Mouse (Mus musculus): ENCODE results near the gene Osbpl6. TPM values are rescaled to one million over a fixed set of nuclear protein-coding genes. Genes with fewer than 3 reads are reported as not detected.

Gene Osbpl6
- polyA plus RNA-seq, 1 experiment from 2014 or later: 17.8 TPM

DNA sequence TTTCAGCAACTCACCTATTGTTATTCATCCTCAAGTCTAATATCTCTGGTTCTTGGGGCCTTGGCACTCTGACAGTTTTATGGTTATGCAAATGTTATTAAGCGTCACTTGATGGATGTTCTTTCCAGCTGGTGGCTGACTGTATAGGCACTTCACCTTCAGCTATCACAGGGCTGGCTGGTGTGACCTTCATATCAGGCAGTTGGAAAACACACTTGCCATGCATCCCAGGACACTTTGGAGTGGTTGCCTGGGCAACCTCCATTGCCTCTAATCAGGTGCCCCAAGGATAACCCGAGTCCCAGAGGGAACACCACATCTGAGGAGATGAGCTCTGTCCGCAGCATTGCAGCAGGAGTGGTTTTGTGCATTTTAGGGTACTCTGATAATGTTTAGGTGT lies 35.8 kb downstream of the Osbpl6 start:
- Histone ChIP-seq H3K9ac (replicated peaks; ENCODE audit: low read length) (no peak overlapping the region), H3K9me3 (ENCODE audit: low read length) (no peaks in the 10 kb centered on the region), H3K27me3 (ENCODE audit: insufficient read depth, low read length) (no peaks in the 10 kb centered on the region), H3K4me1 (ENCODE audit: insufficient read depth, low read length) (no peaks in the 10 kb centered on the region; the same call in 1 of the 2 replicates), H3K27ac (ENCODE audit: low read length) (no peak overlapping the region), H3K36me3 (ENCODE audit: insufficient read depth, low read length) (no peaks in the 10 kb centered on the region), H3K4me3 (ENCODE audit: low read length) (no peak overlapping the region), H3K4me2 (replicated peaks; ENCODE audit: low read depth, low read length) (no peak overlapping the region)
- ATAC-seq (ENCODE audit: low FRiP score, low TSS enrichment): no peak
- WGBS: 33% methylated on average over 3 of the region's 3 CpGs

DNA sequence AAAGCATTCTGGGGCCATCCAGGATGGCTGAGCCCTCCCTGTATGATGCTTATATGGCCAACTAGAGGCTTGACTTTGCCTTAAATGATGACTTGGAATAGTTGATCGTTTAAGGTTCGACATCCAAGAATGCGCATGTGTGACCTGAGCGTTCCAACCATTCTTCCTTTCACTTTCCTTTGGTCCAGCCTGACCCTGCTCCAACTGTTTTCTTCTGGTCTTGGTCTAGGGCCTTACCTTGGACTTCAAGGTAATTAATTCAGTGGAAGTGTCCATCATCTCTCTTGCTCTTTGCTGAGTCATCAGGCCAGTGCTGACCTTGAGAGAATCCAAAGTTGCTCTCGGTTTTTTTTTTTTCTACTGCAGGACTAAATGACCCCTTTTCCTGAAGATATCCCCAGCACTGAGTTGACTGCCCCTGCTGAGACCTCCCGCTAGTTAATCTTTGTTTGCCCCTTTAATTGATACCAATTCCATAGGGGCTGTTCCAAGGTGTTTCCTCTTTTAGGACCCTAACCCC lies 43.6 kb downstream of the Osbpl6 start:
- no peak for ATAC-seq (ENCODE audit: low FRiP score, low TSS enrichment)
- no peak overlapping the region for H3K4me3 ChIP-seq (ENCODE audit: low read length)
- 80% methylated on average over 6 of the region's 6 CpGs for WGBS

DNA sequence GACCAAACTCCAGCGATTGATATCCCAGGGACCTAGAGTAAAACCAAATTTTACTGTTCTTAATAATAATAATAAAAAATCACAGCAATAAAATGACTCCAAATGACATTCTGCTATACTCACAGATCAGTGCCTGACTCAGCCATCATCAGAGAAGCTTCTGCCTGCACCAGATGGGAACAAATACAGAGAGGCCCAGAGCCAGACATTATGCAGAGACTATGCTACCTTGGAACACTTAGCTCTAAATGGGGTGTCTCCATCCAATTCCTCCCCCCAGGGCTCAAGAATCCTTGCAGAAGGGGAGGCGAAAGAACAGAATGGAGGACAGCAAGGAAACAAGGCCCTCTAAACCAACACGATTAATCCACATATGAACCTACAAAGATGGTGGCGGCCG lies 60.4 kb downstream of the Osbpl6 start:
- Histone ChIP-seq H3K9ac (replicated peaks; ENCODE audit: low read length) (no peak overlapping the region), H3K36me3 (ENCODE audit: insufficient read depth, low read length) (no peaks in the 10 kb centered on the region), H3K4me2 (replicated peaks; ENCODE audit: low read depth, low read length) (no peak overlapping the region), H3K27me3 (ENCODE audit: insufficient read depth, low read length) (no peaks in the 10 kb centered on the region), H3K9me3 (ENCODE audit: low read length) (no peaks in the 10 kb centered on the region), H3K4me3 (ENCODE audit: low read length) (no peak overlapping the region), H3K27ac (ENCODE audit: low read length) (no peak overlapping the region), H3K4me1 (ENCODE audit: insufficient read depth, low read length) (no peaks in the 10 kb centered on the region)
- WGBS: 94% methylated on average over 5 of the region's 5 CpGs
- no peak for ATAC-seq (ENCODE audit: low FRiP score, low TSS enrichment)

More for the DNA sequence above, 43.6 kb downstream of the Osbpl6 start:
- no peaks in the 10 kb centered on the region for H3K27me3 ChIP-seq (ENCODE audit: insufficient read depth, low read length)
- H3K9me3 ChIP-seq (ENCODE audit: low read length): no peaks in the 10 kb centered on the region
- no peak overlapping the region for H3K27ac ChIP-seq (ENCODE audit: low read length)
- H3K4me2 ChIP-seq (replicated peaks; ENCODE audit: low read depth, low read length): no peak overlapping the region
- H3K36me3 ChIP-seq (ENCODE audit: insufficient read depth, low read length): no peaks in the 10 kb centered on the region
- no peak overlapping the region for H3K9ac ChIP-seq (replicated peaks; ENCODE audit: low read length)
- H3K4me1 ChIP-seq (ENCODE audit: insufficient read depth, low read length): no peaks in the 10 kb centered on the region

DNA sequence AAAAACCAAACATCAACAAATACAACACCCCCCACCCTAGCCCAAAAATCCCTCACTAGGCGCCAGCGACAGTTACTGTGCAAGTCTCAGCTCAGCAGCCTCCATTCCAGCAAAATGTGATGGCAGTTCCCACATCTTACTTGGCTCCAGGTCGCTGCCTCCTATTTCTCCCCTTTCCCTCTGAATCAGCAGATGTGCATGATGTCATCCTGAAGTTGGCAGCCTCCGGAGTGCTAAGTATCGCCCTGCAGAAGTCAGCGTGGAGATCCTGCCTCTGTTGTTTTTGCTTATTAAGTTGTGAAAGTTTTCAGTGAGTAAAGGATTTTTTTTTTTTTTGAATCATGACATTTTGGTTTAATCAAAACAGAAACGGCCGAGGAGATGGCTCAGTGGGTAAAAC lies 61.9 kb downstream of the Osbpl6 start:
- no peaks in the 10 kb centered on the region for H3K27me3 ChIP-seq (ENCODE audit: insufficient read depth, low read length)
- H3K9ac ChIP-seq (replicated peaks; ENCODE audit: low read length): no peak overlapping the region
- no peak overlapping the region for H3K4me2 ChIP-seq (replicated peaks; ENCODE audit: low read depth, low read length)
- H3K4me1 ChIP-seq (ENCODE audit: insufficient read depth, low read length): no peaks in the 10 kb centered on the region
- no peaks in the 10 kb centered on the region for H3K9me3 ChIP-seq (ENCODE audit: low read length)
- H3K27ac ChIP-seq (ENCODE audit: low read length): no peak overlapping the region
- no peak overlapping the region for H3K4me3 ChIP-seq (ENCODE audit: low read length)
- ATAC-seq (ENCODE audit: low FRiP score, low TSS enrichment): no peak
- 52% methylated on average over 8 of the region's 8 CpGs for WGBS
- H3K36me3 ChIP-seq (ENCODE audit: insufficient read depth, low read length): no peaks in the 10 kb centered on the region

DNA sequence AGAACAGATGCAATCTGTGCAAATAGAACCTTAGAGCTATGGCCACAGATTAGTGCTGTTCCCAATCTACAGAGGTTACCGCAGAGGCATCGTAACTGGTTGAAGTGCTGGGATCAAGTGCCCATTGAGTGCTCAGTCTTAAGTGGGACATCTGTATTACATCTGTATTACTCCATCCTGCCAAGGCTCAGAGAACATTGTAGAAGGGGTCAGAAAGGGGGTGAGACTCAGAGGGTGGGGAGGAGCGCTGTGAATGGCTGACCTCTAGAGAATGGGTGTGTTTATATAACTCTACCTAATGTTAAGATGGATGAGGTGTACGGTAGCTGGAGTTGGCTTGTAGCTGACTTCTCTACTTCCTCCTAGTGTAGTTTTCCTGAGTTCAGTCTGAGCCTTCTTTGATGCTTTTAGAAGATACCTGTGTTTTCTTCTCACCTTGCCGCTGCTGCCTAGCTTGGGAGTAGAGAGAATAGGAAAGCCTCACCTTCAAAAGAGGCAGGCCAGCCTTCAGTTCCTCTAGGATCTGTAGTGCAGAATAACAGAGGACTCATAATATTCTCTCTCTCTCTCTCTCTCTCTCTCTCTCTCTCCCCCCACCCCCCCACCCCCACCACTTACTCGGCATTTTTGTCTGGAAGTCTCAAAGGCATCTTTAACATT lies 62.9 kb downstream of the Osbpl6 start:
- Histone ChIP-seq H3K9ac (replicated peaks; ENCODE audit: low read length) (no peak overlapping the region), H3K9me3 (ENCODE audit: low read length) (no peaks in the 10 kb centered on the region), H3K4me3 (ENCODE audit: low read length) (no peak overlapping the region), H3K36me3 (ENCODE audit: insufficient read depth, low read length) (no peaks in the 10 kb centered on the region), H3K27me3 (ENCODE audit: insufficient read depth, low read length) (no peaks in the 10 kb centered on the region), H3K4me2 (replicated peaks; ENCODE audit: low read depth, low read length) (no peak overlapping the region), H3K27ac (ENCODE audit: low read length) (no peak overlapping the region), H3K4me1 (ENCODE audit: insufficient read depth, low read length) (no peaks in the 10 kb centered on the region)
- WGBS: 76% methylated on average over 6 of the region's 6 CpGs
- ATAC-seq (ENCODE audit: low FRiP score, low TSS enrichment): no peak

DNA sequence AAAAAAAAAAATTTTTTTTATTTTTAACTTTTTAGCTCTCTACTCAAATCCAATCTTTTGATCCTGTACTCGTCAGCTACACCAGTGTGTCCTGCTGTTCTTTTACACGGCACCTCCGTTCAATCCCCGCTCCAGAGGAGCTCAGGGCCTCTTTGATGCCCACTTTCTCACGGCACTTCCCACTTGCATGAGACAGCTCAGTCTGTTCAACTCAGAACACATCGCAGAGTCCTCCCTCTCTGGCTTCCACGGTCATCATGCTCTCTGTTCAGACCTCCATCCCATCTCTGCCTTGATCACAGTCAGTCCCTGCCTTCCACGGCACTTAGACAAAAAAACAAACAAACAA lies 63.4 kb downstream of the Osbpl6 start:
- Histone ChIP-seq H3K27me3 (ENCODE audit: insufficient read depth, low read length) (no peaks in the 10 kb centered on the region), H3K4me1 (ENCODE audit: insufficient read depth, low read length) (no peaks in the 10 kb centered on the region), H3K4me3 (ENCODE audit: low read length) (no peak overlapping the region), H3K27ac (ENCODE audit: low read length) (no peak overlapping the region), H3K4me2 (replicated peaks; ENCODE audit: low read depth, low read length) (no peak overlapping the region), H3K9me3 (ENCODE audit: low read length) (no peaks in the 10 kb centered on the region), H3K36me3 (ENCODE audit: insufficient read depth, low read length) (no peaks in the 10 kb centered on the region), H3K9ac (replicated peaks; ENCODE audit: low read length) (no peak overlapping the region)
- no peak for ATAC-seq (ENCODE audit: low FRiP score, low TSS enrichment)
- 79% methylated on average over 8 of the region's 8 CpGs for WGBS

DNA sequence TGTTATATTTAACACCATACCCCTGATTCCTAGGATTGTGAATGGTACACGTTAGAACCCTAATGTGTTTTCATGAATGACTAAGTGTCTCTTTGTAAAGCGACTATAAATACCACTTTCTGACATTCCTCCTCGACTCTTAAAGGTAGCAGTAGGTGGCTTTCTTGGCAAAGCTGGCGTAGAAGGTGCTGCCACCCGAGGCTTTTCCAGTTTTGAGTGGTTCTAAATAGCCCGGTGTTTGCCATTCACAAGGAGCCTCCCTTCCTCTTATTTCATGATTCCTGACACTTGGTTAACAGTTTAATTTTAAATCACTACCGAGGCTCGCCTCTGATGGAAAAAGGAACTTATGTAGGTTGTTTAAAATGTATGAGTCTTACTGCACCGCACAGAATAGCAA lies 64.1 kb downstream of the Osbpl6 start:
- ATAC-seq (ENCODE audit: low FRiP score, low TSS enrichment): no peak
- WGBS: 73% methylated on average over 9 of the region's 9 CpGs
- H3K9ac ChIP-seq (replicated peaks; ENCODE audit: low read length): no peak overlapping the region

DNA sequence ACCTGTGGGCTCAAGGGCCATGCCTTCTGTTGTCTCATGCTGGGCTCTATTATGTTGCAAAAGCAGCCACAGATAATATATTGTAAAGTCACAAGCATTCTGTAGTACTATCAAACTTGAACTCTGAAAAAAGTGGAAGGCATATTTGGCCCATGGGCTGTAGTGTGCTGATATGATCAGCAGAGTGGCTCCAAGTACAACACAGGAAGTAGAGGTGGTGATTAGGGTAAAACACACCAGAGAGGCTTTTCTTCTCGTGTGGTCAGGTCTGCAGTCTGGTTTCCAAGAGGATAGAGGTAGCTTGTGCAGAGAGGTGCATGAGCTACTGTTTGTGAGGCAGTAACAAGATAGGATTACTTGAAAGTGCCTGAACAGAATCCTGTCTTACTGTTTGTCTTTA lies 69.5 kb downstream of the Osbpl6 start:
- Histone ChIP-seq H3K36me3 (ENCODE audit: insufficient read depth, low read length) (no peaks in the 10 kb centered on the region), H3K9ac (replicated peaks; ENCODE audit: low read length) (no peak overlapping the region), H3K27me3 (ENCODE audit: insufficient read depth, low read length) (no peaks in the 10 kb centered on the region), H3K9me3 (ENCODE audit: low read length) (no peaks in the 10 kb centered on the region), H3K4me3 (ENCODE audit: low read length) (no peak overlapping the region), H3K4me1 (ENCODE audit: insufficient read depth, low read length) (no peaks in the 10 kb centered on the region), H3K27ac (ENCODE audit: low read length) (no peak overlapping the region), H3K4me2 (replicated peaks; ENCODE audit: low read depth, low read length) (no peak overlapping the region)
- WGBS: 20% methylated on average over 1 of the region's 1 CpGs
- no peak for ATAC-seq (ENCODE audit: low FRiP score, low TSS enrichment)

More for the DNA sequence above, 64.1 kb downstream of the Osbpl6 start:
- Histone ChIP-seq H3K36me3 (ENCODE audit: insufficient read depth, low read length) (no peaks in the 10 kb centered on the region), H3K27ac (ENCODE audit: low read length) (no peak overlapping the region), H3K4me3 (ENCODE audit: low read length) (no peak overlapping the region), H3K4me2 (replicated peaks; ENCODE audit: low read depth, low read length) (no peak overlapping the region), H3K4me1 (ENCODE audit: insufficient read depth, low read length) (no peaks in the 10 kb centered on the region), H3K27me3 (ENCODE audit: insufficient read depth, low read length) (no peaks in the 10 kb centered on the region), H3K9me3 (ENCODE audit: low read length) (no peaks in the 10 kb centered on the region)

DNA sequence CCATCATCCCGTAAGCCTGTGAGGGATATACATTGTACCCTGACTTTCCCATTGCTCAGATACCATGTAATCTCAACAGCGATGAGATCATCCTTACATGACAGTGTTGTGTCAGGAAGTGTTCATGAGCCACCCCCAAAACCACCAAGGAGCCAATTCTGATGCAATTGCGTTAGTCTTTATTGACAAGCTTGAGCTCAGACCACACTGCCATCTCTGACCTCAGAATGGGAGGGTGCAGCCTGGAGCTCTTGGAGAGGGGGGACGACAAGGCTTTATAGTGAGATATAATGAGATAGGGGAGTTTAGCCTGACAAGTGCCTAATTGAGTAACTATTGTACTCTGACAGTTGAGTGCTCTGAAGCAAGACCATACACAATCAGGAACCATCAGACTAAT lies 82.5 kb downstream of the Osbpl6 start:
- no peaks in the 10 kb centered on the region for H3K36me3 ChIP-seq (ENCODE audit: insufficient read depth, low read length)
- no peak overlapping the region for H3K27ac ChIP-seq (ENCODE audit: low read length)
- no peak overlapping the region for H3K4me2 ChIP-seq (replicated peaks; ENCODE audit: low read depth, low read length)
- no peak overlapping the region for H3K4me3 ChIP-seq (ENCODE audit: low read length)
- 91% methylated on average over 4 of the region's 4 CpGs for WGBS
- 0 out of 2 replicates have a peak, but pooled peaks cover 3% of the 10 kb centered on the region for H3K4me1 ChIP-seq (ENCODE audit: insufficient read depth, low read length)
- ATAC-seq (ENCODE audit: low FRiP score, low TSS enrichment): no peak
- no peaks in the 10 kb centered on the region for H3K9me3 ChIP-seq (ENCODE audit: low read length)
- no peaks in the 10 kb centered on the region for H3K27me3 ChIP-seq (ENCODE audit: insufficient read depth, low read length)
- no peak overlapping the region for H3K9ac ChIP-seq (replicated peaks; ENCODE audit: low read length)

DNA sequence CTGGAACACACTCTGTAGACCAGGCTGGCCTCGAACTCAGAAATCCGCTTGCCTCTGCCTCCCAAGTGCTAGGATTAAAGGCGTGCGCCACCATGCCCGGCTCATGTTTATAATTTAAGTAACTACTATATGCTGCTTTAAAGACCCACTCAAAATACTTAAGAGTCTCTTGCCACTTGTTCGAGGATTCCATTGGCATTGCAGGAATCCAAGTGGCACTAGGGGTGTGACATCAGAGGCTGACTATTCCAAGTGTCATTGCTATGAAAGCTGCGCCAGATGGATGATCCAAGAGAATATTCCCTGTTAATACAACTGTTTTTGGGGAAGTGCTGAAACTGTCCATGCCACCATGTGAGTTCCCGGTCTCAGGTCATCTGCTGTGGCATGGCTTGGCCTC lies 83.9 kb downstream of the Osbpl6 start:
- Histone ChIP-seq H3K4me3 (ENCODE audit: low read length) (no peak overlapping the region), H3K4me2 (replicated peaks; ENCODE audit: low read depth, low read length) (no peak overlapping the region), H3K27me3 (ENCODE audit: insufficient read depth, low read length) (no peaks in the 10 kb centered on the region), H3K4me1 (ENCODE audit: insufficient read depth, low read length) (0 out of 2 replicates have a peak, but pooled peaks cover 3% of the 10 kb centered on the region), H3K27ac (ENCODE audit: low read length) (no peak overlapping the region), H3K9me3 (ENCODE audit: low read length) (no peaks in the 10 kb centered on the region), H3K36me3 (ENCODE audit: insufficient read depth, low read length) (no peaks in the 10 kb centered on the region), H3K9ac (replicated peaks; ENCODE audit: low read length) (no peak overlapping the region)
- ATAC-seq (ENCODE audit: low FRiP score, low TSS enrichment): no peak
- 90% methylated on average over 8 of the region's 8 CpGs for WGBS

All from kidney, embryonic 16.5 days (tissue).